ENCODE assay signal across 20 mouse cellular contexts in the genomic region with DNA sequence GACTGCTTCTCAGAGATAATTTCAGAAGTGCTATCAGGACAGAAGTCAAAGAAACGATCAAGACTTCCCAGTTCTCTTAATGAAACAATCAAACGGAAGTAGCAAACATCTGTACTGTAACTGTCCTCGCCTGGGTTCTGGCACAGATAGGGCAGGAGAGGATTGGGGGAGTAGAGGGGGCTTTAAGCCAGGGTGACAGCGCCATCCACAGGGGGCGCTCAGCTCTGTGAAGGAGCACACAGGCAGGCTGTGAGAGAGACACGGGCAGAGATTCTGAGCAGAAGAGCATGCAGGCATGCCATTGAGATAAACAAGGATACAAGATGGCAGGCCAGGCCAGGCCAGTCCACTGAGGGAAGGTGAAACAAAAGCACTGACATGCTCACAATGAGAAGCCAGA. TPM values are rescaled to one million over a fixed set of nuclear protein-coding genes. Genes with fewer than 3 reads are reported as not detected.
DNase-seq lines count a peak whose midpoint lies in the region; ATAC-seq and TF ChIP-seq lines count a peak whose summit lies in the region.
"Had no signal": no experiment of that assay in that cellular context is flagged by ENCODE, and none has a peak within 500 bp of the region (broad histone marks: within the 10 kb centered on the region; RNA-seq: fewer than 3 reads in every experiment).

No protein-coding gene starts in this region.

- H3K79me2 ChIP-seq in MEL (ENCODE audit: control insufficient read depth, insufficient read depth, low read length, poor library complexity) = no peaks in the 10 kb centered on the region

- TF ChIP-seq EP300 in MEL (IDR thresholded peaks at IDR 0.05; ENCODE audit: low read depth in 1 of 2, low read length in 2 of 2) = peak; percentile 95 to 98
- TF ChIP-seq EP300 in liver, postnatal 0 days (IDR thresholded peaks at IDR 0.05; ENCODE audit: low read depth) = peak; percentile 85

- peak; percentile 62 for ATAC-seq in liver, postnatal 0 days
- ATAC-seq: forebrain, embryonic 14.5 days; Patski had no signal

- TF ChIP-seq POLR2A in MEL (IDR thresholded peaks at IDR 0.05; ENCODE audit: control insufficient read depth in 1 of 2, insufficient read depth in 1 of 2, low read depth in 1 of 2, low read length in 2 of 2, poor library complexity in 1 of 2) = no peak

- H3K9me3 ChIP-seq in MEL (replicated peaks; ENCODE audit: insufficient read depth, low read length) = no peaks in the 10 kb centered on the region
- no peaks in the 10 kb centered on the region for H3K9me3 ChIP-seq in liver, postnatal 0 days (ENCODE audit: low read length)
- H3K9me3 ChIP-seq: embryonic facial prominence, embryonic 12.5 days; heart, embryonic 12.5 days; hindbrain, embryonic 13.5 days; megakaryocyte, embryonic 14.5 days had no signal

- H3K4me2 ChIP-seq in liver, postnatal 0 days (ENCODE audit: low read depth, low read length) = no peak overlapping the region
- H3K4me2 ChIP-seq: embryonic facial prominence, embryonic 12.5 days; heart, embryonic 12.5 days; hindbrain, embryonic 13.5 days had no signal

- TF ChIP-seq CTCF in MEL (IDR thresholded peaks at IDR 0.05 in 2 of 3, conservative IDR thresholded peaks at IDR 0.05 in 1 of 3; ENCODE audit: control insufficient read depth in 1 of 3, insufficient read depth in 1 of 3, low read depth in 2 of 3, low read length in 3 of 3, poor library complexity in 1 of 3, severe bottlenecking in 1 of 3) = peak; percentile 51 to 77 (median 67)
- TF ChIP-seq CTCF in liver, postnatal 0 days (IDR thresholded peaks at IDR 0.05; ENCODE audit: low read depth) = peak; percentile 29

- peak overlapping the region; percentile 25; the same call in 1 of the 2 replicates for H3K27ac ChIP-seq in MEL (ENCODE audit: control insufficient read depth, low read depth, low read length)
- H3K27ac ChIP-seq in liver, postnatal 0 days (ENCODE audit: low read depth) = no peak overlapping the region
- H3K27ac ChIP-seq: embryonic facial prominence, embryonic 12.5 days; hindbrain, embryonic 13.5 days had no signal

- intact Hi-C loops in left cerebral cortex, postnatal 25 days (cut with DNase I) = no loop called here

- WGBS in liver, postnatal 0 days (ENCODE audit: insufficient replicate concordance) = 50% methylated on average over 6 of the region's 6 CpGs

- DNase-seq in lung, postnatal 10 days = peak; percentile 8
- no peak for DNase-seq in lung, postnatal 36 days
- DNase-seq in MEL (ENCODE audit: low read depth, low spot score) = peak; percentile 88
- peak; percentile 28 for DNase-seq in c-Kit-positive CD71-positive TER-119-negative erythroid progenitor cells, embryonic 14.5 days (ENCODE audit: low read depth)
- DNase-seq in liver, postnatal 0 days = no peak
- DNase-seq in left cerebral cortex, adult 8-10 months (ENCODE audit: low spot score in 2 of 2) = no peak
- DNase-seq in layer of hippocampus, postnatal 36 days = no peak
- DNase-seq in left cerebral cortex, postnatal 25 days (ENCODE audit: low spot score in 2 of 2) = no peak
- DNase-seq: cerebellum, adult 9-10 months; gastrocnemius, postnatal 36 days; right cerebral cortex, postnatal 14 days had no signal

- peaks cover 14 to 18% of the 10 kb centered on the region in 2 experiments for H3K4me1 ChIP-seq in MEL (ENCODE audit: control insufficient read depth in 1 of 2, insufficient read depth in 2 of 2, low read length in 2 of 2)
- no peaks in the 10 kb centered on the region for H3K4me1 ChIP-seq in liver, postnatal 0 days (ENCODE audit: insufficient read depth)
- H3K4me1 ChIP-seq: embryonic facial prominence, embryonic 12.5 days; hindbrain, embryonic 13.5 days; megakaryocyte, embryonic 14.5 days had no signal

- no peaks in the 10 kb centered on the region for H3K27me3 ChIP-seq in MEL (ENCODE audit: control insufficient read depth in 1 of 2, insufficient read depth in 2 of 2, low read length in 2 of 2)
- H3K27me3 ChIP-seq in liver, postnatal 0 days (ENCODE audit: insufficient read depth, low read length) = no peaks in the 10 kb centered on the region
- H3K27me3 ChIP-seq: CH12.LX; embryonic facial prominence, embryonic 12.5 days; hindbrain, embryonic 13.5 days; Patski had no signal

- no peak overlapping the region for H3K9ac ChIP-seq in MEL (ENCODE audit: control insufficient read depth, low read depth, low read length, poor library complexity, severe bottlenecking)
- no peak overlapping the region for H3K9ac ChIP-seq in liver, postnatal 0 days (replicated peaks)
- H3K9ac ChIP-seq: embryonic facial prominence, embryonic 12.5 days; heart, embryonic 12.5 days; hindbrain, embryonic 13.5 days had no signal

- peak; percentile 48 for TF ChIP-seq RAD21 in MEL (IDR thresholded peaks at IDR 0.05; ENCODE audit: low read depth, low read length)

- H3K36me3 ChIP-seq in MEL (ENCODE audit: control insufficient read depth in 1 of 2, insufficient read depth in 2 of 2, low read length in 2 of 2) = peaks cover 0 to 21% of the 10 kb centered on the region in 2 experiments; a peak in 2 of 4 replicates
- no peaks in the 10 kb centered on the region for H3K36me3 ChIP-seq in liver, postnatal 0 days (replicated peaks; ENCODE audit: insufficient read depth, low read length)
- H3K36me3 ChIP-seq: embryonic facial prominence, embryonic 12.5 days; heart, embryonic 12.5 days; hindbrain, embryonic 13.5 days had no signal

- no peak overlapping the region for H3K4me3 ChIP-seq in MEL (ENCODE audit: control insufficient read depth in 1 of 2, insufficient read depth in 1 of 2, low read depth in 2 of 2, low read length in 2 of 2)
- no peak overlapping the region for H3K4me3 ChIP-seq in liver, postnatal 0 days (ENCODE audit: low read depth, low read length)
- H3K4me3 ChIP-seq: embryonic facial prominence, embryonic 12.5 days; heart, embryonic 12.5 days; hindbrain, embryonic 13.5 days; megakaryocyte, embryonic 14.5 days had no signal

TF ChIP-seq in MEL, 35 proteins besides CTCF, POLR2A, EP300 and RAD21 (continues in another document):
- TF ChIP-seq SMC3 (IDR thresholded peaks at IDR 0.05; ENCODE audit: low read depth, low read length) = peak; percentile 54
- no peak for TF ChIP-seq MEF2A (IDR thresholded peaks at IDR 0.05; ENCODE audit: extremely low read depth, insufficient replicate concordance, low read depth, low read length, poor library complexity, severe bottlenecking)
- TF ChIP-seq CHD2 (IDR thresholded peaks at IDR 0.05; ENCODE audit: low read length) = no peak
- TF ChIP-seq MYB (IDR thresholded peaks at IDR 0.05; ENCODE audit: low read depth, low read length) = peak; percentile 90
- no peak for TF ChIP-seq CHD1 (IDR thresholded peaks at IDR 0.05; ENCODE audit: low read depth, low read length)
- no peak for TF ChIP-seq POLR2AphosphoS5 (IDR thresholded peaks at IDR 0.05; ENCODE audit: borderline replicate concordance, low read depth, low read length)
- no peak for TF ChIP-seq KAT2A (conservative IDR thresholded peaks at IDR 0.05; ENCODE audit: low read depth, low read length)
- peak; percentile 32; the same call in 1 of the 2 replicates for TF ChIP-seq HCFC1 (IDR thresholded peaks at IDR 0.05; ENCODE audit: low read depth, low read length)
- TF ChIP-seq TBP (IDR thresholded peaks at IDR 0.05; ENCODE audit: low read depth, low read length) = no peak
- TF ChIP-seq MAFK (IDR thresholded peaks at IDR 0.05; ENCODE audit: borderline replicate concordance, low read depth, low read length) = no peak
- no peak for TF ChIP-seq GABPA (IDR thresholded peaks at IDR 0.05; ENCODE audit: low read depth, low read length)
- peak; percentile 92 for TF ChIP-seq GATA1 (IDR thresholded peaks at IDR 0.05; ENCODE audit: low read depth, low read length)
- peak; percentile 82 for TF ChIP-seq TAL1 (IDR thresholded peaks at IDR 0.05; ENCODE audit: low read length)
- TF ChIP-seq MYC (IDR thresholded peaks at IDR 0.05; ENCODE audit: low read depth, low read length) = no peak
- no peak for TF ChIP-seq NELFE (IDR thresholded peaks at IDR 0.05; ENCODE audit: low read depth, low read length)
- peak; percentile 51; the same call in 1 of the 2 replicates for TF ChIP-seq MXI1 (IDR thresholded peaks at IDR 0.05; ENCODE audit: low read depth, low read length)
- TF ChIP-seq NRF1 (IDR thresholded peaks at IDR 0.05; ENCODE audit: insufficient read depth, low read depth, low read length, poor library complexity, severe bottlenecking) = no peak
- TF ChIP-seq ZMIZ1 (IDR thresholded peaks at IDR 0.05; ENCODE audit: low read depth, low read length) = no peak
- TF ChIP-seq SIN3A (IDR thresholded peaks at IDR 0.05; ENCODE audit: low read length) = peak; percentile 84
- TF ChIP-seq ZC3H11A (IDR thresholded peaks at IDR 0.05; ENCODE audit: low read depth, low read length) = no peak
- no peak for TF ChIP-seq USF1 (IDR thresholded peaks at IDR 0.05; ENCODE audit: low read depth, low read length)
- TF ChIP-seq ETS1 (IDR thresholded peaks at IDR 0.05; ENCODE audit: low read depth, low read length) = peak; percentile 96
- TF ChIP-seq ELF1 (IDR thresholded peaks at IDR 0.05; ENCODE audit: low read depth, low read length) = 0 out of 2 replicates have a peak, but pooled peaks have one; percentile 8
- TF ChIP-seq TCF12 (IDR thresholded peaks at IDR 0.05; ENCODE audit: low read depth, low read length) = peak; percentile 93
- no peak for TF ChIP-seq E2F4 (IDR thresholded peaks at IDR 0.05; ENCODE audit: borderline replicate concordance, low read depth, low read length)
- TF ChIP-seq JUND (IDR thresholded peaks at IDR 0.05; ENCODE audit: low read depth, low read length) = no peak
- no peak for TF ChIP-seq USF2 (IDR thresholded peaks at IDR 0.05; ENCODE audit: borderline replicate concordance in 1 of 2, insufficient read depth in 1 of 2, low read depth in 1 of 2, low read length in 2 of 2)

RNA-seq across cellular contexts. Expression of a gene that starts 39.5 kb away (rescaled TPM):
- 26.7 and 27.6 TPM in 2 replicates for total RNA-seq in MEL (2012; rRNA removed)
- polyA plus RNA-seq in MEL (2012; ENCODE audit: insufficient read depth in 1 of 2, insufficient read length in 2 of 2, low read depth in 1 of 2, low replicate concordance in 2 of 2, missing spikeins in 1 of 2) = 10 to 100 TPM in 1 of 2 experiments, not detected in 1; 34.1 TPM
- 10.4 and 14.1 TPM in 2 replicates for polyA plus RNA-seq in liver, postnatal 0 days (2015; fragmentation: Nextera tagmentation; extraction: Ambion mirVana)
- 10 to 100 TPM; 17.0 to 20.8 (median 17.7) TPM for total RNA-seq in left cerebral cortex, adult 8-10 months (2022)
- total RNA-seq in layer of hippocampus, postnatal 36 days (2021) = 10 to 100 TPM; 22.2 to 23.5 TPM
- total RNA-seq in left cerebral cortex, postnatal 25 days (2021) = 10 to 100 TPM; 16.8 to 18.3 TPM

RNA-seq across cellular contexts. Expression of a gene that starts 43.9 kb away (rescaled TPM):
- total RNA-seq in MEL (2012; rRNA removed) = 0.13 and 0.42 TPM in 2 replicates
- under 1 TPM in 1 of 2 experiments, not detected in 1; 0.13 TPM for polyA plus RNA-seq in MEL (2012; ENCODE audit: insufficient read depth in 1 of 2, insufficient read length in 2 of 2, low read depth in 1 of 2, low replicate concordance in 2 of 2, missing spikeins in 1 of 2)
- 0.02 and 0.05 TPM in 2 replicates for polyA plus RNA-seq in liver, postnatal 0 days (2015; fragmentation: Nextera tagmentation; extraction: Ambion mirVana)
- total RNA-seq in left cerebral cortex, adult 8-10 months (2022) = 1 to 10 TPM; 4.3 to 6.5 (median 5.6) TPM
- total RNA-seq in layer of hippocampus, postnatal 36 days (2021) = 1 to 10 TPM; 2.9 to 3.9 TPM
- total RNA-seq in left cerebral cortex, postnatal 25 days (2021) = 1 to 10 TPM; 2.9 to 4.3 TPM
- total RNA-seq: CH12.LX; common myeloid progenitor, adult 5-6 weeks; gastrocnemius, postnatal 36 days; neutrophil, adult 5-6 weeks had no signal

Comparison
In these comparisons a context has a peak if more than half of its experiments do, and no peak if none do; other contexts are left out.
1. DNase-seq: peak in lung, postnatal 10 days (single experiment), MEL (single experiment) and c-Kit-positive CD71-positive TER-119-negative erythroid progenitor cells, embryonic 14.5 days (single experiment); none in lung, postnatal 36 days (single experiment), liver, postnatal 0 days (single experiment), left cerebral cortex, adult 8-10 months (0 of 2), layer of hippocampus, postnatal 36 days (0 of 2) and left cerebral cortex, postnatal 25 days (0 of 2).